Mouse (Mus musculus) stomach, postnatal 0 days (tissue): ENCODE data around the gene Vdac1.

ENCODE experiments used
- CTCF ChIP-seq: IDR thresholded peaks from 2 replicates; pipeline ENCODE4 v1.5.1; 2016; ENCODE audit warnings: antibody characterized with exemption, low read depth, mild to moderate bottlenecking, moderate library complexity
- EP300 ChIP-seq: optimal IDR thresholded peaks from 2 replicates; pipeline ENCODE3; 2016; ENCODE audit warnings: antibody characterized with exemption

DNA sequence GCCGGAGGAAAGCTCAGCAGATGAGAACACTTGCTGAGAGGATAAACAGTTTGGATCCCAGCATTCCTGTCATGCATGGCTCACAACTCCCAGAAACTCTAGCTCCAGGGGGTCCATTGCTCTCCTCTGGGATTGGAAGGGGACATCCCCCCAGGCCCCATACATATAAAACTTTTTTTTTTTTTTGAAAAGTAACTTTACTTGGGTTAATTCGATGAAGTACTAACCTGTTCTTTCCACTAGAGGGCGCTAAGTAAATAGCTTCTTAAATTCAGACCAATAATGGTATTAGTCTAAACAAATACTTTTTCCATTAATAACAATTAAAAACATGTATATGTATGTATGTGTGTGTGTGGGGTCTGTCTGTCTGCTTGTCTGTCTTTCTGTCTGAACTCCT is 24.0 kb downstream of the Vdac1 start:
- TF ChIP-seq CTCF (peak; percentile 71), EP300 (no peak)
